Mouse (Mus musculus) hindbrain, embryonic 15.5 days (tissue): ENCODE results near the gene Zfp444. TPM values are rescaled to one million over a fixed set of nuclear protein-coding genes. Genes with fewer than 3 reads are reported as not detected.
"Not testable (repeated sequence)": the region's sequence is repeated elsewhere in the genome, so short reads cannot be mapped to it uniquely, and the experiment has no call there.

ENCODE experiments used
- ATAC-seq: fragments of 200-750 bp; cut with Nextera tagmentation; 2 replicates; pipeline ENCODE4 v1.8.0; 2017; ENCODE audit warnings: low read depth, moderate number of reproducible peaks, moderate TSS enrichment; ENCODE audit not compliant: low FRiP score
- H3K27ac ChIP-seq: fragments of 300-500 bp; sonication (generic); replicated peaks from 2 replicates; pipeline ENCODE4 v1.5.1; 2015; ENCODE audit warnings: mild to moderate bottlenecking, inconsistent platforms
- H3K27me3 ChIP-seq: fragments of 300-500 bp; sonication (generic); 2 replicates; pipeline ENCODE4 v1.6.1; 2015; ENCODE audit warnings: control low read depth, inconsistent platforms
- H3K36me3 ChIP-seq: fragments of 300-500 bp; sonication (generic); 2 replicates; pipeline ENCODE4 v1.6.1; 2015; ENCODE audit warnings: control low read depth, inconsistent platforms
- H3K4me1 ChIP-seq: fragments of 300-500 bp; sonication (generic); replicated peaks from 2 replicates; pipeline ENCODE4 v1.6.1; 2015; ENCODE audit warnings: control low read depth, inconsistent platforms
- H3K4me2 ChIP-seq: fragments of 300-500 bp; sonication (generic); 2 replicates; pipeline ENCODE4 v1.6.1; 2015; ENCODE audit warnings: moderate library complexity, mild to moderate bottlenecking, inconsistent platforms
- H3K4me3 ChIP-seq: fragments of 300-500 bp; sonication (generic); 2 replicates; pipeline ENCODE4 v1.5.1; 2015; ENCODE audit warnings: mild to moderate bottlenecking, inconsistent platforms
- H3K9ac ChIP-seq: fragments of 300-500 bp; sonication (generic); 2 replicates; pipeline ENCODE4 v1.6.1; 2015; ENCODE audit warnings: inconsistent platforms
- H3K9me3 ChIP-seq: fragments of 300-500 bp; sonication (generic); 2 replicates; pipeline ENCODE4 v1.6.1; 2016; ENCODE audit warnings: control low read depth, inconsistent platforms
- WGBS: fragments of 180-500 bp; shearing (Covaris S2); methylation state at CpG from one replicate; pipeline ENCODE4 v1.1.7; 2015; 5-methylcytosine and 5-hydroxymethylcytosine counted together
- polyA plus RNA-seq: library from polyadenylated mRNA; unstranded; fragments of >200 nt; fragmentation: Nextera tagmentation; extraction: Ambion mirVana; gene quantifications from 2 replicates; pipeline ENCODE4 v1.2.1, GENCODE M21; 2015

The Zfp444 gene
- polyA plus RNA-seq, 1 experiment from 2014 or later = 90.1 TPM

GRCm38 (mm10) chr7:6239787-6240186, 67.8 kb downstream of the Zfp444 start:
- H3K9ac ChIP-seq = no peak overlapping the region
- no peaks in the 10 kb centered on the region for H3K36me3 ChIP-seq
- no peak overlapping the region for H3K4me2 ChIP-seq
- ATAC-seq = no peak
- 62% methylated on average over 11 of the region's 11 CpGs for WGBS
- H3K4me3 ChIP-seq = no peak overlapping the region
- H3K27me3 ChIP-seq = no peaks in the 10 kb centered on the region
- H3K9me3 ChIP-seq = no peaks in the 10 kb centered on the region
- no peaks in the 10 kb centered on the region for H3K4me1 ChIP-seq
- H3K27ac ChIP-seq = no peak overlapping the region

- not testable (repeated sequence) for H3K27me3 ChIP-seq, H3K36me3 ChIP-seq, H3K9me3 ChIP-seq, H3K9ac ChIP-seq, H3K4me3 ChIP-seq, H3K4me1 ChIP-seq, ATAC-seq, H3K27ac ChIP-seq, H3K4me2 ChIP-seq
- 29% methylated on average over 1 of the region's 1 CpGs for WGBS
These were observed 68.9 kb downstream of the Zfp444 start for GRCm38 (mm10) chr7:6240841-6241425.

Other genes starting within 250 kb of the Zfp444 start
- not detected in 2 replicates for gene Vmn1r65, start 161.2 kb upstream of the Zfp444 start, polyA plus RNA-seq
- not detected in 2 replicates for gene Nlrp4c, start 127.1 kb upstream of the Zfp444 start, polyA plus RNA-seq
- 24.8 and 27.4 TPM in 2 replicates for gene Zfp787, start 16.2 kb upstream of the Zfp444 start, polyA plus RNA-seq
- gene Galp, start 24.9 kb downstream of the Zfp444 start, polyA plus RNA-seq = not detected in 2 replicates
- not detected in 2 replicates for gene Zscan5b, start 50.1 kb downstream of the Zfp444 start, polyA plus RNA-seq
- gene Epp13, start 80.5 kb downstream of the Zfp444 start, polyA plus RNA-seq = 0.23 and 0.41 TPM in 2 replicates
- gene Zfp667, start 114.4 kb downstream of the Zfp444 start, polyA plus RNA-seq = 16.3 and 17.6 TPM in 2 replicates
- gene Zfp583, start 159.1 kb downstream of the Zfp444 start, polyA plus RNA-seq = 13.6 and 14.7 TPM in 2 replicates
- gene Gm3854, start 171.5 kb downstream of the Zfp444 start, polyA plus RNA-seq = 8.1 and 8.5 TPM in 2 replicates
- 3.5 and 4.9 TPM in 2 replicates for gene Zfp78, start 191.1 kb downstream of the Zfp444 start, polyA plus RNA-seq
- 13.8 and 14.2 TPM in 2 replicates for gene Zfp28, start 211.1 kb downstream of the Zfp444 start, polyA plus RNA-seq
- 7.0 and 8.4 TPM in 2 replicates for gene Smim17, start 226.5 kb downstream of the Zfp444 start, polyA plus RNA-seq
- gene Gm20715, start 238.1 kb downstream of the Zfp444 start, polyA plus RNA-seq = 0.05 TPM in 1 of 2 replicates, not detected in the other